Mouse (Mus musculus) limb, embryonic 14.5 days (tissue): ENCODE data around the gene Ankrd24. TPM values are rescaled to one million over a fixed set of nuclear protein-coding genes. Genes with fewer than 3 reads are reported as not detected.
A peak's percentile ranks its signal among the peaks of the same experiment; 100 is the strongest.

Experiments used
- ATAC-seq: fragments of 200-750 bp; cut with Nextera tagmentation; 2 replicates; pipeline ENCODE4 v1.8.0; 2017; ENCODE audit warnings: low read depth, moderate number of reproducible peaks, moderate TSS enrichment; ENCODE audit not compliant: low FRiP score
- DNase-seq: peaks from one replicate; pipeline ENCODE4 v3.0.0-alpha.2; 2015; ENCODE audit warnings: low spot score
- H3K27ac ChIP-seq: fragments of 300-500 bp; sonication (generic); replicated peaks from 2 replicates; pipeline ENCODE4 v1.5.1; 2014; ENCODE audit warnings: low read depth, mild to moderate bottlenecking, low read length, moderate library complexity, mixed read lengths
- H3K27me3 ChIP-seq: fragments of 300-500 bp; sonication (generic); 2 replicates; pipeline ENCODE4 v1.6.1; 2014; ENCODE audit warnings: low read length, mixed read lengths; ENCODE audit not compliant: control insufficient read depth, insufficient read depth
- H3K36me3 ChIP-seq: fragments of 300-500 bp; sonication (generic); 2 replicates; pipeline ENCODE4 v1.6.1; 2014; ENCODE audit warnings: mild to moderate bottlenecking, low read length, moderate library complexity, mixed read lengths; ENCODE audit not compliant: control insufficient read depth, insufficient read depth
- H3K4me1 ChIP-seq: fragments of 300-500 bp; sonication (generic); 2 replicates; pipeline ENCODE4 v1.6.1; 2014; ENCODE audit warnings: antibody characterized with exemption, low read length, mixed read lengths; ENCODE audit not compliant: control insufficient read depth, insufficient read depth
- H3K4me2 ChIP-seq: fragments of 300-500 bp; sonication (generic); replicated peaks from 2 replicates; pipeline ENCODE4 v1.6.1; 2014; ENCODE audit warnings: low read depth, mild to moderate bottlenecking, low read length, moderate library complexity; ENCODE audit not compliant: severe bottlenecking
- H3K4me3 ChIP-seq: fragments of 300-500 bp; sonication (generic); replicated peaks from 2 replicates; pipeline ENCODE4 v1.5.1; 2014; ENCODE audit warnings: low read length
- H3K9ac ChIP-seq: fragments of 300-500 bp; sonication (generic); 2 replicates; pipeline ENCODE4 v1.6.1; 2014; ENCODE audit warnings: mild to moderate bottlenecking, low read depth, low read length, moderate library complexity; ENCODE audit not compliant: severe bottlenecking
- H3K9me3 ChIP-seq: fragments of 300-500 bp; sonication (generic); 2 replicates; pipeline ENCODE4 v1.6.1; 2016; ENCODE audit warnings: low read length; ENCODE audit not compliant: control insufficient read depth
- POLR2A ChIP-seq: fragments of 200-500 bp; IDR thresholded peaks from 2 replicates; pipeline ENCODE4 v1.8.0; 2012; ENCODE audit warnings: inconsistent platforms, mild to moderate bottlenecking, moderate library complexity, borderline replicate concordance; ENCODE audit not compliant: insufficient read depth, insufficient read length; ENCODE audit errors: extremely low read depth
- WGBS: fragments of 180-500 bp; shearing (Covaris S2); extraction: QIAGEN DNeasy Blood & Tissue Kit; methylation state at CpG from one replicate; pipeline ENCODE4 v1.1.7; 2014; 5-methylcytosine and 5-hydroxymethylcytosine counted together
- polyA plus RNA-seq, 2 experiments: library from polyadenylated mRNA; depleted of rRNA in 1 of 2; stranded (reverse) in 1 of 2; unstranded in 1 of 2; fragments of >200 nt; fragmentation: Nextera tagmentation in 1 of 2; extraction: Ambion mirVana in 1 of 2; gene quantifications; 2 replicates each; pipeline versions ENCODE4 v1.2.1 to v1.2.3; 2012 to 2014

Gene Ankrd24
- polyA plus RNA-seq, 2 experiments, result 5.3 to 79.9 TPM

GRCm38 (mm10) chr10:81597137-81597950, 31.0 kb upstream of the Ankrd24 start:
- H3K4me1 ChIP-seq, result peaks cover 50% of the 10 kb centered on the region

GRCm38 (mm10) chr10:81598342-81598741, 30.0 kb upstream of the Ankrd24 start:
- no peaks in the 10 kb centered on the region for H3K27me3 ChIP-seq
- no peak overlapping the region for H3K27ac ChIP-seq
- no peaks in the 10 kb centered on the region for H3K36me3 ChIP-seq
- no peak overlapping the region for H3K4me3 ChIP-seq
- WGBS, result 33% methylated on average over 3 of the region's 3 CpGs
- ATAC-seq, result no peak
- TF ChIP-seq POLR2A, result no peak
- no peak for DNase-seq
- no peak overlapping the region for H3K9ac ChIP-seq
- H3K9me3 ChIP-seq, result no peaks in the 10 kb centered on the region
- H3K4me2 ChIP-seq, result no peak overlapping the region
- peaks cover 54% of the 10 kb centered on the region for H3K4me1 ChIP-seq

More at GRCm38 (mm10) chr10:81597137-81597950, 31.0 kb upstream of the Ankrd24 start:
- H3K4me3 ChIP-seq, result peak overlapping the region; percentile 10; the same call in 1 of the 2 replicates
- peak; percentile 38 for DNase-seq
- H3K27me3 ChIP-seq, result no peaks in the 10 kb centered on the region
- peak overlapping the region; percentile 75 for H3K27ac ChIP-seq
- TF ChIP-seq POLR2A, result no peak
- peak overlapping the region; percentile 25 for H3K9ac ChIP-seq
- peak; percentile 23 for ATAC-seq
- peak overlapping the region; percentile 40 for H3K4me2 ChIP-seq
- no peaks in the 10 kb centered on the region for H3K9me3 ChIP-seq
- H3K36me3 ChIP-seq, result no peaks in the 10 kb centered on the region
- 3% methylated on average over 11 of the region's 12 CpGs for WGBS

GRCm38 (mm10) chr10:81598871-81599270, 29.5 kb upstream of the Ankrd24 start:
- no peaks in the 10 kb centered on the region for H3K27me3 ChIP-seq
- DNase-seq (no peak), ATAC-seq (no peak)
- no peak for TF ChIP-seq POLR2A
- no peak overlapping the region for H3K4me2 ChIP-seq
- no peak overlapping the region for H3K4me3 ChIP-seq
- H3K9ac ChIP-seq, result no peak overlapping the region
- H3K36me3 ChIP-seq, result no peaks in the 10 kb centered on the region
- H3K9me3 ChIP-seq, result no peaks in the 10 kb centered on the region
- H3K27ac ChIP-seq, result no peak overlapping the region
- 22% methylated on average over 6 of the region's 6 CpGs for WGBS
- H3K4me1 ChIP-seq, result peaks cover 54% of the 10 kb centered on the region

GRCm38 (mm10) chr10:81599630-81600029, 28.7 kb upstream of the Ankrd24 start:
- Histone ChIP-seq H3K4me2 (no peak overlapping the region), H3K27ac (no peak overlapping the region), H3K9me3 (no peaks in the 10 kb centered on the region), H3K4me1 (peaks cover 58% of the 10 kb centered on the region), H3K27me3 (no peaks in the 10 kb centered on the region), H3K9ac (no peak overlapping the region), H3K36me3 (no peaks in the 10 kb centered on the region), H3K4me3 (no peak overlapping the region)
- no peak for DNase-seq
- no peak for TF ChIP-seq POLR2A
- ATAC-seq, result no peak
- WGBS, result 57% methylated on average over 5 of the region's 5 CpGs

GRCm38 (mm10) chr10:81600096-81600495, 28.2 kb upstream of the Ankrd24 start:
- no peak overlapping the region for H3K9ac ChIP-seq
- no peak overlapping the region; the same call in 1 of the 2 replicates for H3K27ac ChIP-seq
- TF ChIP-seq POLR2A, result no peak
- H3K4me3 ChIP-seq, result no peak overlapping the region; the same call in 1 of the 2 replicates
- 42% methylated on average over 10 of the region's 10 CpGs for WGBS
- no peak for DNase-seq
- H3K4me1 ChIP-seq, result peaks cover 60% of the 10 kb centered on the region
- no peak overlapping the region for H3K4me2 ChIP-seq
- no peaks in the 10 kb centered on the region for H3K9me3 ChIP-seq
- no peak for ATAC-seq
- H3K27me3 ChIP-seq, result no peaks in the 10 kb centered on the region
- H3K36me3 ChIP-seq, result no peaks in the 10 kb centered on the region
